Mouse (Mus musculus) megakaryocyte, embryonic 14.5 days (primary cell): ENCODE measurements at regions not wholly inside any gene's neighbourhood (a gene's known extent, or its start where the extent isn't known, plus 50 kb on each side); places are given as distances from the start of the nearest gene placed in this dataset.

ENCODE experiments used
- FLI1 ChIP-seq: IDR thresholded peaks from 2 replicates; pipeline ENCODE4 v1.6.1; 2012; ENCODE audit warnings: low read length, inconsistent platforms, mixed read lengths
- GATA1 ChIP-seq: IDR thresholded peaks from 3 replicates; pipeline ENCODE4 v1.6.1; 2012; ENCODE audit warnings: mixed read lengths, low read length, inconsistent platforms, borderline replicate concordance

GRCm38 (mm10) chr9:30067980-30068379 lies 105.0 kb upstream of the Ntm start:
- TF ChIP-seq GATA1 (no peak), FLI1 (no peak)
